Comparison of ENCODE assay signal across 8 mouse cellular contexts in genomic region chr5:111648481-111648880, GRCm38 (mm10).
DNase-seq lines count a peak whose midpoint lies in the region; ATAC-seq and TF ChIP-seq lines count a peak whose summit lies in the region.

No protein-coding gene starts in this region.

- H3K4me2 ChIP-seq in intestine, embryonic 16.5 days (ENCODE audit: low read depth, low read length) = no peak overlapping the region
- no peak overlapping the region for H3K4me2 ChIP-seq in lung, postnatal 0 days (replicated peaks; ENCODE audit: low read depth, low read length)
- H3K4me2 ChIP-seq in liver, embryonic 11.5 days = no peak overlapping the region

- H3K4me3 ChIP-seq in testis, adult 2 months (ENCODE audit: control insufficient read depth, low read depth, low read length) = no peak overlapping the region
- no peak overlapping the region for H3K4me3 ChIP-seq in intestine, embryonic 16.5 days (ENCODE audit: low read length)
- H3K4me3 ChIP-seq in lung, postnatal 0 days (ENCODE audit: low read depth, low read length) = no peak overlapping the region
- no peak overlapping the region for H3K4me3 ChIP-seq in liver, embryonic 11.5 days (ENCODE audit: low read depth, low read length)

- no peak overlapping the region for H3K9ac ChIP-seq in intestine, embryonic 16.5 days (ENCODE audit: low read depth, low read length)
- H3K9ac ChIP-seq in lung, postnatal 0 days (replicated peaks; ENCODE audit: low read depth) = no peak overlapping the region
- no peak overlapping the region for H3K9ac ChIP-seq in liver, embryonic 11.5 days (ENCODE audit: low read depth, low read length)

- WGBS in intestine, embryonic 16.5 days = 45% methylated on average over 7 of the region's 7 CpGs
- WGBS in lung, postnatal 0 days = 31% methylated on average over 7 of the region's 7 CpGs
- WGBS in liver, embryonic 11.5 days = 64% methylated on average over 7 of the region's 7 CpGs

- no peaks in the 10 kb centered on the region for H3K36me3 ChIP-seq in testis, adult 2 months (ENCODE audit: control insufficient read depth, insufficient read depth, low read length)
- H3K36me3 ChIP-seq in intestine, embryonic 16.5 days (ENCODE audit: control insufficient read depth, insufficient read depth, low read length) = no peaks in the 10 kb centered on the region
- H3K36me3 ChIP-seq in lung, postnatal 0 days (ENCODE audit: insufficient read depth, low read length) = no peaks in the 10 kb centered on the region
- H3K36me3 ChIP-seq in liver, embryonic 11.5 days (ENCODE audit: control insufficient read depth, insufficient read depth, low read length) = no peaks in the 10 kb centered on the region

- no peaks in the 10 kb centered on the region for H3K9me3 ChIP-seq in intestine, embryonic 16.5 days (ENCODE audit: control insufficient read depth, low read length)
- H3K9me3 ChIP-seq in lung, postnatal 0 days (ENCODE audit: low read length) = no peaks in the 10 kb centered on the region
- no peaks in the 10 kb centered on the region for H3K9me3 ChIP-seq in liver, embryonic 11.5 days (ENCODE audit: control insufficient read depth, low read length)

- TF ChIP-seq EP300 in lung, postnatal 0 days (IDR thresholded peaks at IDR 0.05) = no peak; the same call in 1 of the 2 replicates

- H3K27ac ChIP-seq in testis, adult 2 months (ENCODE audit: control insufficient read depth, insufficient read depth, low read depth, low read length) = peak overlapping the region; percentile 47; the same call in 1 of the 2 replicates
- H3K27ac ChIP-seq in intestine, embryonic 16.5 days (ENCODE audit: low read length) = peak overlapping the region; percentile 68; the same call in 1 of the 2 replicates
- H3K27ac ChIP-seq in lung, postnatal 0 days (ENCODE audit: low read length) = no peak overlapping the region
- H3K27ac ChIP-seq in liver, embryonic 11.5 days (ENCODE audit: low read depth, low read length) = no peak overlapping the region

- peak; percentile 58; the same call in 1 of the 2 replicates for ATAC-seq in intestine, embryonic 16.5 days
- peak; percentile 81 for ATAC-seq in lung, postnatal 0 days
- ATAC-seq in frontal cortex, adult (ENCODE audit: low TSS enrichment) = no peak
- ATAC-seq in liver, embryonic 11.5 days (replicated peaks; ENCODE audit: low FRiP score) = no peak

- H3K27me3 ChIP-seq in testis, adult 2 months (ENCODE audit: control insufficient read depth, insufficient read depth, low read length) = no peaks in the 10 kb centered on the region
- H3K27me3 ChIP-seq in intestine, embryonic 16.5 days (replicated peaks; ENCODE audit: control insufficient read depth, insufficient read depth, low read length) = no peaks in the 10 kb centered on the region
- no peaks in the 10 kb centered on the region for H3K27me3 ChIP-seq in lung, postnatal 0 days (replicated peaks; ENCODE audit: insufficient read depth, low read length)
- H3K27me3 ChIP-seq in liver, embryonic 11.5 days (replicated peaks; ENCODE audit: control insufficient read depth, insufficient read depth, low read length) = no peaks in the 10 kb centered on the region; the same call in 1 of the 2 replicates

- TF ChIP-seq POLR2A in testis, adult 2 months (IDR thresholded peaks at IDR 0.05; ENCODE audit: control insufficient read depth, low read depth, low read length) = no peak

- peaks cover 14% of the 10 kb centered on the region for H3K4me1 ChIP-seq in testis, adult 2 months (ENCODE audit: control insufficient read depth, insufficient read depth, low read length)
- peaks cover 15% of the 10 kb centered on the region for H3K4me1 ChIP-seq in intestine, embryonic 16.5 days (ENCODE audit: control insufficient read depth, insufficient read depth, low read length)
- peaks cover 3% of the 10 kb centered on the region; the same call in 1 of the 2 replicates for H3K4me1 ChIP-seq in lung, postnatal 0 days (ENCODE audit: insufficient read depth, low read depth, low read length)
- no peaks in the 10 kb centered on the region for H3K4me1 ChIP-seq in liver, embryonic 11.5 days (replicated peaks; ENCODE audit: control insufficient read depth, insufficient read depth, low read length)

- no peak for DNase-seq in testis, postnatal 10 days (ENCODE audit: low spot score)
- peak; percentile 81 for DNase-seq in lung, postnatal 0 days (ENCODE audit: low spot score)
- DNase-seq in layer of hippocampus, postnatal 25 days (ENCODE audit: extremely low spot score in 1 of 2, low spot score in 1 of 2) = no peak
- no peak for DNase-seq in embryo, embryonic 9.5 days (ENCODE audit: extremely low spot score)
- DNase-seq in liver, embryonic 11.5 days (ENCODE audit: low spot score) = no peak

- TF ChIP-seq CTCF in testis, adult 2 months (IDR thresholded peaks at IDR 0.05; ENCODE audit: control insufficient read depth, insufficient read depth, insufficient replicate concordance, low read depth, low read length) = no peak
- TF ChIP-seq CTCF in lung, postnatal 0 days (IDR thresholded peaks at IDR 0.05) = no peak

Comparison
In these comparisons a context has a peak if more than half of its experiments do, and no peak if none do; other contexts are left out.
1. H3K27ac ChIP-seq: peak in testis, adult 2 months (single experiment) and intestine, embryonic 16.5 days (single experiment); none in lung, postnatal 0 days (single experiment) and liver, embryonic 11.5 days (single experiment).
2. ATAC-seq: peak in intestine, embryonic 16.5 days (single experiment) and lung, postnatal 0 days (single experiment); none in frontal cortex, adult (single experiment) and liver, embryonic 11.5 days (single experiment).